Mouse (Mus musculus): Measurements from ENCODE around the gene Btbd1. TPM values are rescaled to one million over a fixed set of nuclear protein-coding genes. Genes with fewer than 3 reads are reported as not detected.

The Btbd1 gene
- polyA plus RNA-seq, 1 experiment from 2014 or later, result 67.0 TPM

GRCm38 (mm10) chr7:81763110-81763845 lies 66.0 kb downstream of the Btbd1 start:
- Histone ChIP-seq H3K36me3 (no peaks in the 10 kb centered on the region), H3K4me2 (peak overlapping the region; percentile 92), H3K9ac (peak overlapping the region; percentile 98), H3K4me3 (replicated peaks) (peak overlapping the region; percentile 99), H3K27ac (peak overlapping the region; percentile 91), H3K27me3 (replicated peaks) (no peaks in the 10 kb centered on the region), H3K9me3 (no peaks in the 10 kb centered on the region), H3K4me1 (peaks cover 8% of the 10 kb centered on the region; the same call in 1 of the 2 replicates)
- 3% methylated on average over 60 of the region's 60 CpGs for WGBS
- peak; percentile 58 for ATAC-seq (ENCODE audit: insufficient read depth, low FRiP score, low read depth)

GRCm38 (mm10) chr7:81762180-81763109 lies 66.8 kb downstream of the Btbd1 start, which contains the start of gene Ramac:
TSS of gene Ramac (plus strand) at chr7:81762925.
- under 1% methylated on average over 56 of the region's 56 CpGs for WGBS
- peak within 1 kb of the TSS; percentile 98 for H3K9ac ChIP-seq
- peak within 1 kb of the TSS; percentile 92 for H3K4me2 ChIP-seq
- no peaks in the 10 kb centered on the region for H3K9me3 ChIP-seq
- H3K4me1 ChIP-seq, result peaks cover 8% of the 10 kb centered on the region; the same call in 1 of the 2 replicates
- H3K27me3 ChIP-seq (replicated peaks), result no peaks in the 10 kb centered on the region
- no peaks in the 10 kb centered on the region for H3K36me3 ChIP-seq
- peak within 1 kb of the TSS; percentile 91 for H3K27ac ChIP-seq
- peak within 1 kb of the TSS; percentile 99 for H3K4me3 ChIP-seq (replicated peaks)
- ATAC-seq (ENCODE audit: insufficient read depth, low FRiP score, low read depth), result peak; percentile 97

- Histone ChIP-seq H3K9me3 (no peaks in the 10 kb centered on the region), H3K27me3 (replicated peaks) (no peaks in the 10 kb centered on the region), H3K4me1 (no peaks in the 10 kb centered on the region), H3K4me3 (replicated peaks) (no peak overlapping the region), H3K27ac (no peak overlapping the region), H3K9ac (no peak overlapping the region), H3K36me3 (no peaks in the 10 kb centered on the region), H3K4me2 (no peak overlapping the region)
- 80% methylated on average over 3 of the region's 3 CpGs for WGBS
- no peak for ATAC-seq (ENCODE audit: insufficient read depth, low FRiP score, low read depth)
Measured at GRCm38 (mm10) chr7:81747956-81748355, 81.3 kb downstream of the Btbd1 start.

DNA sequence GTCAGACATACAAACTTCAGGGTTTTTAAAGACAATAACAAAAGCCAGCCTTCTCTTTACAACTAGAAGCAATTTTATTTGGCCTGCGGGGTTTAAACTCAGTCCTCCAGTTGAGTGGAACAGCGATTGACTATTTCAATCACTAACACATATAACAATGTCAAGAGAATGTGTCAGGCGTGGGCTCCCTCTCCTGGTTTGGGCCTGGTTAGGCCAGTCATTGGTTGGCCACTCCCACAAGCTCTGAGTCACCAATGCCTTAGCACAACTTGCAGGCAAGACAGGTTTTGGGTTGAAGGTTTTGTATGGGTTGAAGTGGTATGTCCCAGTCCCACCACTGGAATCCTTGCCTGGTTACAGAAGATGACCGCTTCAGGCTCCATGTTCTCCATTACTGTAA lies 85.1 kb downstream of the Btbd1 start:
- 73% methylated on average over 4 of the region's 4 CpGs for WGBS
- H3K9me3 ChIP-seq, result no peaks in the 10 kb centered on the region
- no peak overlapping the region for H3K9ac ChIP-seq
- H3K4me3 ChIP-seq (replicated peaks), result no peak overlapping the region
- ATAC-seq (ENCODE audit: insufficient read depth, low FRiP score, low read depth), result no peak; the same call in 1 of the 2 replicates
- H3K27ac ChIP-seq, result no peak overlapping the region
- no peak overlapping the region for H3K4me2 ChIP-seq
- no peaks in the 10 kb centered on the region for H3K36me3 ChIP-seq
- H3K27me3 ChIP-seq (replicated peaks), result no peaks in the 10 kb centered on the region
- no peaks in the 10 kb centered on the region for H3K4me1 ChIP-seq

Other genes starting within 250 kb of the Btbd1 start
- 37.9 and 50.0 TPM in 2 replicates for gene Homer2, start 121.9 kb downstream of the Btbd1 start, polyA plus RNA-seq (2015; fragmentation: Nextera tagmentation; extraction: Ambion mirVana)
- gene Ramac, start 66.5 kb downstream of the Btbd1 start, polyA plus RNA-seq (2015; fragmentation: Nextera tagmentation; extraction: Ambion mirVana), result 143 and 144 TPM in 2 replicates
- 48.6 and 53.1 TPM in 2 replicates for gene 3110040N11Rik, start 40.0 kb downstream of the Btbd1 start, polyA plus RNA-seq (2015; fragmentation: Nextera tagmentation; extraction: Ambion mirVana)
- gene Gm10160, start 26.4 kb upstream of the Btbd1 start, polyA plus RNA-seq (2015; fragmentation: Nextera tagmentation; extraction: Ambion mirVana), result not detected in 2 replicates
- gene Tm6sf1, start 29.6 kb upstream of the Btbd1 start, polyA plus RNA-seq (2015; fragmentation: Nextera tagmentation; extraction: Ambion mirVana), result 11.1 and 15.2 TPM in 2 replicates
- 12.0 and 12.4 TPM in 2 replicates for gene Hdgfl3, start 105.0 kb upstream of the Btbd1 start, polyA plus RNA-seq (2015; fragmentation: Nextera tagmentation; extraction: Ambion mirVana)
- 3.8 and 4.0 TPM in 2 replicates for gene Bnc1, start 162.9 kb upstream of the Btbd1 start, polyA plus RNA-seq (2015; fragmentation: Nextera tagmentation; extraction: Ambion mirVana)

Data from stomach, embryonic 15.5 days (tissue).